Mouse (Mus musculus) forebrain, postnatal 0 days (tissue): ENCODE measurements around the gene Galnt17. TPM values are rescaled to one million over a fixed set of nuclear protein-coding genes. Genes with fewer than 3 reads are reported as not detected.

ENCODE experiments used
- ATAC-seq: fragments of 200-750 bp; cut with Nextera tagmentation; 2 replicates; pipeline ENCODE4 v1.8.0; 2017; ENCODE audit warnings: mild to moderate bottlenecking, moderate library complexity
- DNase-seq: peaks from one replicate; pipeline ENCODE4 v3.0.0-alpha.2; 2015
- H3K27ac ChIP-seq: fragments of 300-500 bp; sonication (generic); 2 replicates; pipeline ENCODE4 v1.5.1; 2014; ENCODE audit warnings: low read depth, mild to moderate bottlenecking, antibody characterized with exemption, low read length, moderate library complexity, mixed read lengths
- H3K27me3 ChIP-seq: fragments of 300-500 bp; sonication (generic); 2 replicates; pipeline ENCODE4 v1.6.1; 2014; ENCODE audit warnings: mild to moderate bottlenecking, low read length, mixed read lengths; ENCODE audit not compliant: insufficient read depth
- H3K36me3 ChIP-seq: fragments of 300-500 bp; sonication (generic); 2 replicates; pipeline ENCODE4 v1.6.1; 2014; ENCODE audit warnings: mild to moderate bottlenecking, moderate library complexity; ENCODE audit not compliant: insufficient read depth
- H3K4me1 ChIP-seq: fragments of 300-500 bp; sonication (generic); 2 replicates; pipeline ENCODE4 v1.6.1; 2014; ENCODE audit warnings: antibody characterized with exemption; ENCODE audit not compliant: insufficient read depth
- H3K4me2 ChIP-seq: fragments of 300-500 bp; sonication (generic); 2 replicates; pipeline ENCODE4 v1.6.1; 2014; ENCODE audit warnings: low read depth, mild to moderate bottlenecking, moderate library complexity
- H3K4me3 ChIP-seq: fragments of 300-500 bp; sonication (generic); 2 replicates; pipeline ENCODE4 v1.5.1; 2014; ENCODE audit warnings: low read depth, low read length, mixed read lengths
- H3K9ac ChIP-seq: fragments of 300-500 bp; sonication (generic); 2 replicates; pipeline ENCODE4 v1.6.1; 2014; ENCODE audit warnings: mild to moderate bottlenecking
- H3K9me3 ChIP-seq: fragments of 300-500 bp; sonication (generic); 2 replicates; pipeline ENCODE4 v1.6.1; 2016; ENCODE audit warnings: low read length
- CTCF ChIP-seq: sonication (generic); IDR thresholded peaks from 2 replicates; pipeline ENCODE4 v1.5.1; 2016; ENCODE audit warnings: antibody characterized with exemption, control low read depth, low read depth
- WGBS: fragments of 180-500 bp; shearing (Covaris S2); extraction: QIAGEN DNeasy Blood & Tissue Kit; methylation state at CpG from one replicate; pipeline ENCODE4 v1.1.7; 2014; 5-methylcytosine and 5-hydroxymethylcytosine counted together
- polyA plus RNA-seq: library from polyadenylated mRNA; unstranded; fragments of >200 nt; fragmentation: Nextera tagmentation; extraction: Ambion mirVana; gene quantifications from 2 replicates; pipeline ENCODE4 v1.2.1, GENCODE M21; 2015
- total RNA-seq: library from RNA; depleted of rRNA; stranded (reverse); fragments of >200 nt; gene quantifications from 2 replicates; pipeline ENCODE4 v1.2.3, GENCODE M21; 2014

Galnt17 gene
- total and polyA plus RNA-seq, 2 experiments from 2014 or later, result 5.2 to 20.2 TPM

GRCm38 (mm10) chr5:131013816-131014215, 294.5 kb downstream of the Galnt17 start:
- no peak for DNase-seq

GRCm38 (mm10) chr5:131013101-131013500, 295.2 kb downstream of the Galnt17 start:
- H3K9me3 ChIP-seq, result no peaks in the 10 kb centered on the region
- no peak for TF ChIP-seq CTCF
- H3K9ac ChIP-seq, result no peak overlapping the region
- H3K4me1 ChIP-seq, result no peaks in the 10 kb centered on the region
- no peaks in the 10 kb centered on the region for H3K36me3 ChIP-seq
- 76% methylated on average over 3 of the region's 3 CpGs for WGBS
- ATAC-seq (no peak), DNase-seq (no peak)
- no peaks in the 10 kb centered on the region for H3K27me3 ChIP-seq
- H3K4me2 ChIP-seq, result no peak overlapping the region
- H3K4me3 ChIP-seq, result no peak overlapping the region
- H3K27ac ChIP-seq, result no peak overlapping the region

More at GRCm38 (mm10) chr5:131013816-131014215, 294.5 kb downstream of the Galnt17 start:
- H3K27me3 ChIP-seq, result no peaks in the 10 kb centered on the region
- H3K4me3 ChIP-seq, result no peak overlapping the region
- no peak for TF ChIP-seq CTCF
- no peak for ATAC-seq
- H3K4me2 ChIP-seq, result no peak overlapping the region
- no peaks in the 10 kb centered on the region for H3K4me1 ChIP-seq
- WGBS, result 75% methylated on average over 7 of the region's 7 CpGs
- H3K27ac ChIP-seq, result no peak overlapping the region
- no peaks in the 10 kb centered on the region for H3K36me3 ChIP-seq
- H3K9ac ChIP-seq, result no peak overlapping the region
- H3K9me3 ChIP-seq, result no peaks in the 10 kb centered on the region

DNA sequence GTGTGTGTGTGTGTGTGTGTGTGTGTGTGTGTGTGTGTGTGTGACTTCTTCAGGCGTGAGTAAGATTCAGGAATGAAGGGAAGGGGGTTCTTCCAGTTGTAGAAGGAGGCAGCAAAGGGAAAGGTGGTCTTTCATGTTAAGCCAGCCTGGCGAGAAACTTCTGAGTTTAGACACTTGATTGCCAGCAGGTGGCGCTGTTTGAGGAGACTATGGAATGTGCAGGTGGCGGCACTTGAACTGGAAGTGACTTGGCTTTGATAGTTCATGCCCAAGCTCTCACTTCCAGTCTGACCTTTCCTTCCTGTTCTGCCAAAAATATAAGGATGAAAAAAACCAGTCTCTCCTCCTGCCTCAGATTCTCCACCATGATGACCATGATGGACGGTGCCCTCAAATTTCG, 298.8 kb downstream of the Galnt17 start:
- no peak overlapping the region for H3K9ac ChIP-seq
- no peak overlapping the region for H3K4me3 ChIP-seq
- no peaks in the 10 kb centered on the region for H3K27me3 ChIP-seq
- peak; percentile 24 for DNase-seq
- H3K9me3 ChIP-seq, result no peaks in the 10 kb centered on the region
- H3K36me3 ChIP-seq, result no peaks in the 10 kb centered on the region
- H3K4me1 ChIP-seq, result no peaks in the 10 kb centered on the region
- H3K4me2 ChIP-seq, result no peak overlapping the region
- ATAC-seq, result no peak
- H3K27ac ChIP-seq, result no peak overlapping the region
- peak; percentile 61 for TF ChIP-seq CTCF
- 66% methylated on average over 6 of the region's 6 CpGs for WGBS

- 98% methylated on average over 5 of the region's 5 CpGs for WGBS
- H3K36me3 ChIP-seq, result no peaks in the 10 kb centered on the region
- H3K9me3 ChIP-seq, result no peaks in the 10 kb centered on the region
- no peak overlapping the region for H3K27ac ChIP-seq
- no peak for TF ChIP-seq CTCF
- DNase-seq (no peak), ATAC-seq (no peak)
- H3K9ac ChIP-seq, result no peak overlapping the region
- no peaks in the 10 kb centered on the region for H3K4me1 ChIP-seq
- no peak overlapping the region for H3K4me2 ChIP-seq
- no peaks in the 10 kb centered on the region for H3K27me3 ChIP-seq
- H3K4me3 ChIP-seq, result no peak overlapping the region
Observed at GRCm38 (mm10) chr5:131008507-131008906, 299.8 kb downstream of the Galnt17 start.

DNA sequence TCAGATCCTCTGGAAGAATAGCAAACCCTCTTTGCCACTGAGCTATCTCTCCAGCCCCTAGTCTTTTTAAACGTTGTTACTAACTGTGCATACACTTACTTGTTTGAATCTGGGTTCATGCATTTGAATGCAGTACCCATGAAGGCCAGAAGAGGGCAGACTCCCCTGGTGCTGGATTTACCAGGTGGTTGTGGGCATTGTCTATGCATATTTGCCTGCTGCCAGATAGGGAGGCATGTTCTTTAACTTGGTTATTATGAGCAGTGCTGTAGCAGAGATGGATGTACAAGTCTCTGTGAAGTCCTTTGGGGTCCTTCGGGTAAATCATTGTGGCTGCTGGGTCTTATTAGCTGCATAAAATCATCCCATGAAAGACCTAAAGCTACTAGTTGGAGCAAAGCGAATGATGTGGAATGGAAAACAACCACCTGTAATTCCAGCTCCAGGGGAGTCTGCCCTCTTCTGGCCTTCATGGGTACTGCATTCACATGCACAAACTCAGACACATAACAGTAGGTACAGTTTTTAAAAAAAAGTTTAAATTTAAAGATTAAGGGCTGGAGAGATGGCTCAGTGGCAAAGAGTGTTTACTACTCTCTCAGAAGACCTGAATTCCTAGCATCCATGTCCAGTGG, 300.3 kb downstream of the Galnt17 start:
- Histone ChIP-seq H3K4me2 (no peak overlapping the region), H3K27me3 (no peaks in the 10 kb centered on the region), H3K9ac (no peak overlapping the region), H3K9me3 (no peaks in the 10 kb centered on the region), H3K27ac (no peak overlapping the region), H3K4me3 (no peak overlapping the region), H3K36me3 (no peaks in the 10 kb centered on the region), H3K4me1 (no peaks in the 10 kb centered on the region)
- DNase-seq (peak; percentile 46), ATAC-seq (no peak)
- WGBS, result 67% methylated on average over 3 of the region's 3 CpGs
- TF ChIP-seq CTCF, result peak; percentile 71

- Histone ChIP-seq H3K4me3 (no peak overlapping the region), H3K27ac (0 out of 2 replicates have a peak overlapping the region, but pooled peaks have one; percentile 36), H3K27me3 (no peaks in the 10 kb centered on the region), H3K9me3 (no peaks in the 10 kb centered on the region), H3K9ac (no peak overlapping the region), H3K4me2 (no peak overlapping the region), H3K4me1 (no peaks in the 10 kb centered on the region), H3K36me3 (no peaks in the 10 kb centered on the region)
- DNase-seq (peak; percentile 77), ATAC-seq (peak; percentile 78)
- WGBS, result 36% methylated on average over 7 of the region's 7 CpGs
- no peak for TF ChIP-seq CTCF
Observed at GRCm38 (mm10) chr5:131007198-131007597, 301.1 kb downstream of the Galnt17 start.

- 0 out of 2 replicates have a peak overlapping the region, but pooled peaks have one; percentile 36 for H3K27ac ChIP-seq
- TF ChIP-seq CTCF, result no peak
- peak; percentile 64 for DNase-seq
- H3K9ac ChIP-seq, result no peak overlapping the region
- H3K4me1 ChIP-seq, result no peaks in the 10 kb centered on the region
- no peak overlapping the region for H3K4me3 ChIP-seq
- no peaks in the 10 kb centered on the region for H3K36me3 ChIP-seq
- ATAC-seq, result peak; percentile 59
- 39% methylated on average over 3 of the region's 3 CpGs for WGBS
- no peaks in the 10 kb centered on the region for H3K9me3 ChIP-seq
- H3K4me2 ChIP-seq, result no peak overlapping the region
- no peaks in the 10 kb centered on the region for H3K27me3 ChIP-seq
Observed at GRCm38 (mm10) chr5:131006524-131006923, 301.8 kb downstream of the Galnt17 start.
